Mouse (Mus musculus) hindbrain, postnatal 0 days (tissue): Measurements from ENCODE around the gene Gm17018. TPM values are rescaled to one million over a fixed set of nuclear protein-coding genes. Genes with fewer than 3 reads are reported as not detected.
A peak's percentile ranks its signal among the peaks of the same experiment; 100 is the strongest.

ENCODE experiments used
- ATAC-seq: fragments of 200-750 bp; cut with Nextera tagmentation; 2 replicates; pipeline ENCODE4 v1.8.0; 2017; ENCODE audit warnings: mild to moderate bottlenecking, moderate TSS enrichment, moderate library complexity
- DNase-seq: peaks from one replicate; pipeline ENCODE4 v3.0.0-alpha.2; 2015; ENCODE audit warnings: low spot score
- H3K27ac ChIP-seq: fragments of 300-500 bp; sonication (generic); 2 replicates; pipeline ENCODE4 v1.5.1; 2014; ENCODE audit warnings: mild to moderate bottlenecking
- H3K27me3 ChIP-seq: fragments of 300-500 bp; sonication (generic); 2 replicates; pipeline ENCODE4 v1.6.1; 2014; ENCODE audit warnings: low read length, mixed read lengths; ENCODE audit not compliant: insufficient read depth
- H3K36me3 ChIP-seq: fragments of 300-500 bp; sonication (generic); 2 replicates; pipeline ENCODE4 v1.6.1; 2014; ENCODE audit warnings: low read length, mixed read lengths; ENCODE audit not compliant: insufficient read depth
- H3K4me1 ChIP-seq: fragments of 300-500 bp; sonication (generic); 2 replicates; pipeline ENCODE4 v1.6.1; 2014; ENCODE audit warnings: antibody characterized with exemption, low read length, mixed read lengths; ENCODE audit not compliant: insufficient read depth
- H3K4me2 ChIP-seq: fragments of 300-500 bp; sonication (generic); 2 replicates; pipeline ENCODE4 v1.6.1; 2014; ENCODE audit warnings: low read depth, mild to moderate bottlenecking, low read length, moderate library complexity, mixed read lengths
- H3K4me3 ChIP-seq: fragments of 300-500 bp; sonication (generic); 2 replicates; pipeline ENCODE4 v1.5.1; 2014; ENCODE audit warnings: low read length
- H3K9ac ChIP-seq: fragments of 300-500 bp; sonication (generic); replicated peaks from 2 replicates; pipeline ENCODE4 v1.6.1; 2014; ENCODE audit warnings: mild to moderate bottlenecking, low read length, moderate library complexity, mixed read lengths
- H3K9me3 ChIP-seq: fragments of 300-500 bp; sonication (generic); 2 replicates; pipeline ENCODE4 v1.6.1; 2016; ENCODE audit warnings: low read length, mixed read lengths
- CTCF ChIP-seq: IDR thresholded peaks from 2 replicates; pipeline ENCODE4 v1.5.1; 2016; ENCODE audit warnings: antibody characterized with exemption, control low read depth, low read depth
- WGBS: fragments of 180-500 bp; shearing (Covaris S2); extraction: QIAGEN DNeasy Blood & Tissue Kit; methylation state at CpG from one replicate; pipeline ENCODE4 v1.1.7; 2014; 5-methylcytosine and 5-hydroxymethylcytosine counted together
- polyA plus RNA-seq: library from polyadenylated mRNA; unstranded; fragments of >200 nt; fragmentation: Nextera tagmentation; extraction: Ambion mirVana; gene quantifications from 2 replicates; pipeline ENCODE4 v1.2.1, GENCODE M21; 2015
- total RNA-seq: library from RNA; depleted of rRNA; stranded (reverse); fragments of >200 nt; gene quantifications from 2 replicates; pipeline ENCODE4 v1.2.3, GENCODE M21; 2014

Gene Gm17018
- total and polyA plus RNA-seq, 2 experiments from 2014 or later = 23.0 to 90.7 TPM

DNA sequence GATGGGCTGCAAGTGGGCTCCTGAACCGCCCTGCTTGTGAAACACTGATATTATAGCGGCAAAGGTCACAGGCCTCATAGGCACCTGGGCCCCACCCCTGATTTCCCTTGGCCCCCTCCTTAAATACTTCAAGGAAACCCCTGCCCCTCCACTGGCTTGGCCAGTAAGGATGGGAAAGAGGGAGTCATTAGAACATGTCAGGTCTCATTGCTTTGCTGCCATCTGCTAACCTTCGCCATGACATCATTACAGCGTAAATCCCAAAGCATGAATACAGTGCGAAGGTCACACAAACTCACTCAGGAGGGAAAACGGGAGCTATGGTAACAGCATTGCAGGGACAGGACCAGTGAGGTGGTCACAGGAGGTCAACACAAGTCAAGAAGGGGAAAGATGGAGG is 36.0 kb downstream of the Gm17018 start:
- 63% methylated on average over 6 of the region's 6 CpGs for WGBS
- TF ChIP-seq CTCF = no peak
- Histone ChIP-seq H3K27ac (no peak overlapping the region), H3K4me1 (peaks cover 4% of the 10 kb centered on the region; the same call in 1 of the 2 replicates), H3K36me3 (peaks cover 6% of the 10 kb centered on the region; the same call in 1 of the 2 replicates), H3K4me3 (no peak overlapping the region), H3K9me3 (no peaks in the 10 kb centered on the region), H3K27me3 (no peaks in the 10 kb centered on the region), H3K4me2 (no peak overlapping the region), H3K9ac (no peak overlapping the region)
- DNase-seq (no peak), ATAC-seq (0 out of 2 replicates have a peak, but pooled peaks have one; percentile 41)

DNA sequence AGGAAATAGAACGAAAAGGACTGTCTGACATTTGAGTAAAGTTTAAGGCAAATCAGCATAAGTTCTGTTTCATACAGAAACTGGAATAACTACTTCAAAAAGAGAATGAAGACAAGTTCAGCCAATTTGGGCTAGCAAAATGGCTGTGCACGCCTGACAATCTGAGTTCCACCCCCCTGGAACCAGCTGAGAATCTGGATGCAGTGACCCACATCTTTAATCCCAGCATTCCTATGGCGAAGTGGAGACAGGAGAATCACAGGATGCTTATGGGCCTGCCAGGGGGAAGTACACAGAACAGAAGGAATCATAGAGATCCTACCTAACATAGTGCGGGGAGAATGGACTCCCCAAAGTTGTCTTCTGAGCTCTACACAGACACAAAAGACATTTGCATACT is 36.7 kb downstream of the Gm17018 start:
- no peak overlapping the region for H3K9ac ChIP-seq
- H3K4me1 ChIP-seq = peaks cover 4% of the 10 kb centered on the region; the same call in 1 of the 2 replicates
- TF ChIP-seq CTCF = no peak
- WGBS = 71% methylated on average over 4 of the region's 4 CpGs
- H3K4me3 ChIP-seq = no peak overlapping the region
- H3K4me2 ChIP-seq = no peak overlapping the region
- no peak overlapping the region for H3K27ac ChIP-seq
- DNase-seq = no peak
- no peaks in the 10 kb centered on the region for H3K9me3 ChIP-seq
- ATAC-seq = no peak
- no peaks in the 10 kb centered on the region for H3K27me3 ChIP-seq
- peaks cover 11% of the 10 kb centered on the region; the same call in 1 of the 2 replicates for H3K36me3 ChIP-seq

- no peak for TF ChIP-seq CTCF
- H3K4me1 ChIP-seq = no peaks in the 10 kb centered on the region
- H3K9ac ChIP-seq = no peak overlapping the region
- no peaks in the 10 kb centered on the region for H3K27me3 ChIP-seq
- ATAC-seq (no peak), DNase-seq (no peak)
- no peaks in the 10 kb centered on the region for H3K9me3 ChIP-seq
- WGBS = 95% methylated on average over 5 of the region's 5 CpGs
- H3K36me3 ChIP-seq = peaks cover 12% of the 10 kb centered on the region; the same call in 1 of the 2 replicates
- no peak overlapping the region for H3K4me3 ChIP-seq
- no peak overlapping the region for H3K27ac ChIP-seq
- H3K4me2 ChIP-seq = no peak overlapping the region
These were observed 42.2 kb downstream of the Gm17018 start for GRCm38 (mm10) chr19:45602606-45603005.

- ATAC-seq (no peak), DNase-seq (no peak)
- H3K9me3 ChIP-seq = no peaks in the 10 kb centered on the region
- no peak overlapping the region for H3K4me2 ChIP-seq
- peaks cover 5% of the 10 kb centered on the region; the same call in 1 of the 2 replicates for H3K36me3 ChIP-seq
- TF ChIP-seq CTCF = no peak
- no peak overlapping the region for H3K27ac ChIP-seq
- no peaks in the 10 kb centered on the region for H3K4me1 ChIP-seq
- no peaks in the 10 kb centered on the region for H3K27me3 ChIP-seq
- no peak overlapping the region for H3K4me3 ChIP-seq
- no peak overlapping the region for H3K9ac ChIP-seq
- WGBS = 86% methylated on average over 4 of the region's 4 CpGs
These were observed 46.3 kb downstream of the Gm17018 start for GRCm38 (mm10) chr19:45606701-45607100.

GRCm38 (mm10) chr19:45607479-45607878 is 47.1 kb downstream of the Gm17018 start:
- no peak for TF ChIP-seq CTCF
- no peaks in the 10 kb centered on the region for H3K27me3 ChIP-seq
- H3K4me1 ChIP-seq = no peaks in the 10 kb centered on the region
- H3K9me3 ChIP-seq = no peaks in the 10 kb centered on the region
- no peaks in the 10 kb centered on the region for H3K36me3 ChIP-seq
- 29% methylated on average over 7 of the region's 7 CpGs for WGBS
- no peak overlapping the region for H3K27ac ChIP-seq
- no peak for ATAC-seq
- no peak overlapping the region for H3K4me2 ChIP-seq
- no peak overlapping the region for H3K4me3 ChIP-seq
- peak; percentile 14 for DNase-seq
- no peak overlapping the region for H3K9ac ChIP-seq

DNA sequence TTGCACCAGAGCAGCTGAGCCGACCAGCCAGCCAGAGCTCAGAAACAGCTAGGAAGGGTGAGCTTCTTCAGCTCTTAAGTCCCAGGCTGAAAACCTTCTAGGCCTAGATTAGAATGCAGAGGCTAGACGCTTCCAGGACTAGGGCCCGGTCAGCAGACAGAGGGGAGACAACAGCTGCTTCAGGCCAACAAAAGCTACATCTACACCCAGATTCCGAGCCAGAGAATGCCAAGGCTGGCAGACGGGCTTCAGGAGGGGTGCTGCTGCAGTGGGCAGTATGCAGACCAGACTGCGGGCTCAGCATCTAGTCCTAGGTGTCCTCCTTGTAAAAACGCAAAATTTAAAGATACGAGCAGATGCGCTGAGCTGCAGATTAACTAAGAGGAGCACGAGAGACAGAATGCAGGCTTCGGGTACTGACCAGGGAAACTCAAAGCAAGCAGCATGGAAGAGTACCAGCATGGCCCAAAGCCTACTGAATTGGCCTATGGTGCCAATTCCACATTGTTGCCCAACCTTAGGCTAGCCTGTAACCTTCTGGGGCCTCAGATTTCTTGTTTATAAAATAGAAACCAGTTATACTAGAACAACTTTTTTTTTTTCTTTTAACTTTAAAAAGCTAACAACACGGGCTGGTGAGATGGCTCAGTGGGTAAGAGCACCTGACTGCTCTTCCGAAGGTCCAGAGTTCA is 48.4 kb downstream of the Gm17018 start:
- Histone ChIP-seq H3K4me3 (no peak overlapping the region), H3K27ac (no peak overlapping the region), H3K4me2 (no peak overlapping the region), H3K36me3 (0 out of 2 replicates have a peak, but pooled peaks cover 5% of the 10 kb centered on the region), H3K9ac (no peak overlapping the region), H3K4me1 (no peaks in the 10 kb centered on the region), H3K27me3 (no peaks in the 10 kb centered on the region), H3K9me3 (no peaks in the 10 kb centered on the region)
- 76% methylated on average over 13 of the region's 13 CpGs for WGBS
- no peak for ATAC-seq
- TF ChIP-seq CTCF = no peak
- peak; percentile 4 for DNase-seq

DNA sequence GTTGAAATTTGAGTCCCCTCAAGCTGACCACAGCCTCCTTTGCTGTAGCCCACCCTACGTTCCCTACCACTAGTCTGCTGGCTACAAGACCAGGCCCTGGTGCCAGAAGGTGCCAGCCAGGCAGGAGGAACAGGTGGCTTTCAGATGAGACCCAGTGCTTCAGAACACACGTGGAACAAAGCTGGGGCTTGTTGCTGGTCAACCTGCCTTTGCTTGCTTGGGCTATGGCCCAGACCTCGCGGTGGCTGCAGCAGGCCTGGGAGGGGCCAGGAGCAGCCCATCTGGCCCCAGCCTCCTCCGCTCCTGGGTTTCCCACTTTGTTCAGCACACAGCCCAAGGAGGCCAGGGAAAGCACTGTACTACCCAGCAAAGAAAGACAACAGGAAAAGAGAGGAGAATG is 50.4 kb downstream of the Gm17018 start:
- TF ChIP-seq CTCF = no peak
- H3K27me3 ChIP-seq = no peaks in the 10 kb centered on the region
- H3K4me2 ChIP-seq = no peak overlapping the region
- 0 out of 2 replicates have a peak, but pooled peaks have one; percentile 25 for ATAC-seq
- no peak overlapping the region for H3K27ac ChIP-seq
- H3K4me1 ChIP-seq = peaks cover 12% of the 10 kb centered on the region; the same call in 1 of the 2 replicates
- H3K4me3 ChIP-seq = no peak overlapping the region
- 0 out of 2 replicates have a peak, but pooled peaks cover 5% of the 10 kb centered on the region for H3K36me3 ChIP-seq
- WGBS = 58% methylated on average over 5 of the region's 5 CpGs
- H3K9ac ChIP-seq = no peak overlapping the region
- DNase-seq = peak; percentile 20
- no peaks in the 10 kb centered on the region for H3K9me3 ChIP-seq
